7 mouse cellular contexts compared by ENCODE assay signal in the genomic region with DNA sequence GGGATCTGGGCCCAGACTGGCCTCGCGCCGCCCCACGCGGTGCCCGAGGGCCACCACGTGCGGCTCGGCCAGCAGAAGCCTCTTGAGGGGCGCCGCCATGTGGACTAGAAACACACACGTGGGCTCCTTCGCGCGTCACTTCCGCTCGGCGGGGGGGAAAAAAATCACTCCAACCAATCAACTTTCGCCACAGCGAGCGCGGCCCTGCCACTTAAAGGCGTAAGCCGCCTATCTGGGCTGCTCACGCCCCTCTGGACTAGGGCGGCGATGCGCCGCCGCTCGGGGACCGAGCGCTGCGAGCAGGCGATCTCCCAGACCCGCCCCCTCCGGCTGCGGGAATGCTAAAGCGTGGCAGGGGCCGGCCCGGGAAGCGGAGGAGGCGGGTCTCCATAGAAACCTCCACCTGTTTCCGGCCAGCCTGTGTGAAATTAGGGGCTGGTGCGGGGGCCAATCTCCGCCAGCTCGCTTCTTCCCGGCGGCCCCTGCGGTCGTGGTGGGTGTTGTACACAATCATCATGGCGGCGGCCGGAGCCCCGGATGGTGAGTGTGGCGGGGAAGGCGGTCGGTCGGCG. TPM values are rescaled to one million over a fixed set of nuclear protein-coding genes. Genes with fewer than 3 reads are reported as not detected.
DNase-seq lines count a peak whose midpoint lies in the region; ATAC-seq lines count a peak whose summit lies in the region.

Ubfd1 (plus strand) TSS at position 231 of the 572 bp plus-strand sequence.
Ears2 (minus strand) TSS at position 319 of the 572 bp plus-strand sequence.

- H3K9ac ChIP-seq in embryonic facial prominence, embryonic 11.5 days (replicated peaks; ENCODE audit: low read length) = peak within 1 kb of the TSS; percentile 97
- H3K9ac ChIP-seq in limb, embryonic 11.5 days (ENCODE audit: low read length) = peak within 1 kb of the TSS; percentile 97
- H3K9ac ChIP-seq in midbrain, embryonic 14.5 days (replicated peaks; ENCODE audit: low read length) = peak within 1 kb of the TSS; percentile 92

- WGBS in embryonic facial prominence, embryonic 11.5 days = under 1% methylated on average over 59 of the region's 60 CpGs
- under 1% methylated on average over 60 of the region's 60 CpGs for WGBS in limb, embryonic 11.5 days
- under 1% methylated on average over 60 of the region's 60 CpGs for WGBS in midbrain, embryonic 14.5 days

- peak; percentile 97 for DNase-seq in adrenal gland, postnatal 14 days
- DNase-seq in embryonic facial prominence, embryonic 11.5 days (ENCODE audit: low spot score) = peak; percentile 97
- peak; percentile 100 for DNase-seq in heart, adult 11 months
- DNase-seq in kidney, adult 18-20 months = peak; percentile 98
- peak; percentile 98 for DNase-seq in limb, embryonic 11.5 days (ENCODE audit: low spot score)
- peak; percentile 98 for DNase-seq in midbrain, embryonic 14.5 days
- peak; percentile 87 to 93 for DNase-seq in spleen, adult 18-20 months

- H3K27ac ChIP-seq in embryonic facial prominence, embryonic 11.5 days (replicated peaks; ENCODE audit: low read depth, low read length) = peak within 1 kb of the TSS; percentile 87
- peak within 1 kb of the TSS; percentile 89 for H3K27ac ChIP-seq in limb, embryonic 11.5 days (replicated peaks; ENCODE audit: low read depth, low read length)
- H3K27ac ChIP-seq in midbrain, embryonic 14.5 days (replicated peaks; ENCODE audit: low read depth, low read length) = peak within 1 kb of the TSS; percentile 95

- H3K4me1 ChIP-seq in embryonic facial prominence, embryonic 11.5 days (ENCODE audit: control insufficient read depth, insufficient read depth, low read length) = no peaks in the 10 kb centered on the region
- peaks cover 5% of the 10 kb centered on the region for H3K4me1 ChIP-seq in limb, embryonic 11.5 days (ENCODE audit: control insufficient read depth, insufficient read depth, low read length)
- peaks cover 23% of the 10 kb centered on the region for H3K4me1 ChIP-seq in midbrain, embryonic 14.5 days (ENCODE audit: control insufficient read depth, insufficient read depth, low read length)

- no peaks in the 10 kb centered on the region for H3K9me3 ChIP-seq in embryonic facial prominence, embryonic 11.5 days (replicated peaks; ENCODE audit: control insufficient read depth, low read length)
- H3K9me3 ChIP-seq in limb, embryonic 11.5 days (ENCODE audit: control insufficient read depth, low read length) = no peaks in the 10 kb centered on the region
- no peaks in the 10 kb centered on the region for H3K9me3 ChIP-seq in midbrain, embryonic 14.5 days (ENCODE audit: control insufficient read depth, low read length)

- H3K4me2 ChIP-seq in embryonic facial prominence, embryonic 11.5 days (ENCODE audit: low read depth, low read length) = peak within 1 kb of the TSS; percentile 53
- peak within 1 kb of the TSS; percentile 67 for H3K4me2 ChIP-seq in limb, embryonic 11.5 days (ENCODE audit: low read depth, severe bottlenecking)
- peak within 1 kb of the TSS; percentile 85 for H3K4me2 ChIP-seq in midbrain, embryonic 14.5 days (ENCODE audit: low read length)

- H3K27me3 ChIP-seq in embryonic facial prominence, embryonic 11.5 days (ENCODE audit: control insufficient read depth, insufficient read depth, low read length) = no peaks in the 10 kb centered on the region
- H3K27me3 ChIP-seq in limb, embryonic 11.5 days (ENCODE audit: control insufficient read depth, insufficient read depth, low read length) = no peaks in the 10 kb centered on the region
- H3K27me3 ChIP-seq in midbrain, embryonic 14.5 days (ENCODE audit: control insufficient read depth, insufficient read depth, low read length) = no peaks in the 10 kb centered on the region

- no peaks in the 10 kb centered on the region; the same call in 1 of the 2 replicates for H3K36me3 ChIP-seq in embryonic facial prominence, embryonic 11.5 days (replicated peaks; ENCODE audit: control insufficient read depth, insufficient read depth, low read depth, low read length)
- H3K36me3 ChIP-seq in limb, embryonic 11.5 days (ENCODE audit: control insufficient read depth, insufficient read depth, low read length) = peaks cover 15% of the 10 kb centered on the region
- H3K36me3 ChIP-seq in midbrain, embryonic 14.5 days (ENCODE audit: control insufficient read depth, insufficient read depth, low read length) = peaks cover 33% of the 10 kb centered on the region

- H3K4me3 ChIP-seq in embryonic facial prominence, embryonic 11.5 days (ENCODE audit: low read depth, low read length) = peak within 1 kb of the TSS; percentile 99
- peak within 1 kb of the TSS; percentile 99 for H3K4me3 ChIP-seq in limb, embryonic 11.5 days (ENCODE audit: low read depth, low read length)
- H3K4me3 ChIP-seq in midbrain, embryonic 14.5 days (replicated peaks; ENCODE audit: low read depth, low read length) = peak within 1 kb of the TSS; percentile 100

- peak; percentile 99 for ATAC-seq in embryonic facial prominence, embryonic 11.5 days (replicated peaks; ENCODE audit: insufficient number of reproducible peaks, low FRiP score, low TSS enrichment, low read depth)
- ATAC-seq in limb, embryonic 11.5 days (ENCODE audit: insufficient number of reproducible peaks, low FRiP score, low TSS enrichment, low read depth) = peak; percentile 99
- peak; percentile 98 for ATAC-seq in midbrain, embryonic 14.5 days (ENCODE audit: low FRiP score, low TSS enrichment)

RNA-seq across cellular contexts. Expression of gene Ubfd1, which starts in this region (rescaled TPM):
- 47.3 and 49.9 TPM in 2 replicates for total RNA-seq in adrenal gland, postnatal 14 days (2021)
- polyA plus RNA-seq in embryonic facial prominence, embryonic 11.5 days (2014; fragmentation: Nextera tagmentation; extraction: Ambion mirVana) = 110 and 113 TPM in 2 replicates
- 108 and 109 TPM in 2 replicates for polyA plus RNA-seq in limb, embryonic 11.5 days (2014; fragmentation: Nextera tagmentation; extraction: Ambion mirVana)
- polyA plus RNA-seq in midbrain, embryonic 14.5 days (2014; fragmentation: Nextera tagmentation; extraction: Ambion mirVana) = 93.0 and 108 TPM in 2 replicates

RNA-seq across cellular contexts. Expression of gene Ears2, which starts in this region (rescaled TPM):
- 17.3 and 20.4 TPM in 2 replicates for total RNA-seq in adrenal gland, postnatal 14 days (2021)
- polyA plus RNA-seq in embryonic facial prominence, embryonic 11.5 days (2014; fragmentation: Nextera tagmentation; extraction: Ambion mirVana) = 15.0 TPM in 2 replicates
- 17.1 and 17.8 TPM in 2 replicates for polyA plus RNA-seq in limb, embryonic 11.5 days (2014; fragmentation: Nextera tagmentation; extraction: Ambion mirVana)
- polyA plus RNA-seq in midbrain, embryonic 14.5 days (2014; fragmentation: Nextera tagmentation; extraction: Ambion mirVana) = 8.2 and 11.0 TPM in 2 replicates

Comparison
In these comparisons a context has a peak if more than half of its experiments do, and no peak if none do; other contexts are left out.
1. Peak in every context shown above with its lines: DNase-seq, ATAC-seq, H3K4me3 ChIP-seq and H3K27ac ChIP-seq.